Mouse (Mus musculus) hindbrain, postnatal 0 days (tissue): ENCODE measurements around the gene Slc26a11. TPM values are rescaled to one million over a fixed set of nuclear protein-coding genes. Genes with fewer than 3 reads are reported as not detected.
A peak's percentile ranks its signal among the peaks of the same experiment; 100 is the strongest.

Source experiments
- ATAC-seq: fragments of 200-750 bp; cut with Nextera tagmentation; 2 replicates; pipeline ENCODE4 v1.8.0; 2017; ENCODE audit warnings: mild to moderate bottlenecking, moderate TSS enrichment, moderate library complexity
- DNase-seq: peaks from one replicate; pipeline ENCODE4 v3.0.0-alpha.2; 2015; ENCODE audit warnings: low spot score
- H3K27ac ChIP-seq: fragments of 300-500 bp; sonication (generic); 2 replicates; pipeline ENCODE4 v1.5.1; 2014; ENCODE audit warnings: mild to moderate bottlenecking
- H3K27me3 ChIP-seq: fragments of 300-500 bp; sonication (generic); 2 replicates; pipeline ENCODE4 v1.6.1; 2014; ENCODE audit warnings: low read length, mixed read lengths; ENCODE audit not compliant: insufficient read depth
- H3K36me3 ChIP-seq: fragments of 300-500 bp; sonication (generic); 2 replicates; pipeline ENCODE4 v1.6.1; 2014; ENCODE audit warnings: low read length, mixed read lengths; ENCODE audit not compliant: insufficient read depth
- H3K4me1 ChIP-seq: fragments of 300-500 bp; sonication (generic); 2 replicates; pipeline ENCODE4 v1.6.1; 2014; ENCODE audit warnings: antibody characterized with exemption, low read length, mixed read lengths; ENCODE audit not compliant: insufficient read depth
- H3K4me2 ChIP-seq: fragments of 300-500 bp; sonication (generic); 2 replicates; pipeline ENCODE4 v1.6.1; 2014; ENCODE audit warnings: low read depth, mild to moderate bottlenecking, low read length, moderate library complexity, mixed read lengths
- H3K4me3 ChIP-seq: fragments of 300-500 bp; sonication (generic); 2 replicates; pipeline ENCODE4 v1.5.1; 2014; ENCODE audit warnings: low read length
- H3K9ac ChIP-seq: fragments of 300-500 bp; sonication (generic); replicated peaks from 2 replicates; pipeline ENCODE4 v1.6.1; 2014; ENCODE audit warnings: mild to moderate bottlenecking, low read length, moderate library complexity, mixed read lengths
- H3K9me3 ChIP-seq: fragments of 300-500 bp; sonication (generic); 2 replicates; pipeline ENCODE4 v1.6.1; 2016; ENCODE audit warnings: low read length, mixed read lengths
- CTCF ChIP-seq: IDR thresholded peaks from 2 replicates; pipeline ENCODE4 v1.5.1; 2016; ENCODE audit warnings: antibody characterized with exemption, control low read depth, low read depth
- WGBS: fragments of 180-500 bp; shearing (Covaris S2); extraction: QIAGEN DNeasy Blood & Tissue Kit; methylation state at CpG from one replicate; pipeline ENCODE4 v1.1.7; 2014; 5-methylcytosine and 5-hydroxymethylcytosine counted together
- polyA plus RNA-seq: library from polyadenylated mRNA; unstranded; fragments of >200 nt; fragmentation: Nextera tagmentation; extraction: Ambion mirVana; gene quantifications from 2 replicates; pipeline ENCODE4 v1.2.1, GENCODE M21; 2015
- total RNA-seq: library from RNA; depleted of rRNA; stranded (reverse); fragments of >200 nt; gene quantifications from 2 replicates; pipeline ENCODE4 v1.2.3, GENCODE M21; 2014

The Slc26a11 gene
- total and polyA plus RNA-seq, 2 experiments from 2014 or later = 5.7 to 6.7 TPM

DNA sequence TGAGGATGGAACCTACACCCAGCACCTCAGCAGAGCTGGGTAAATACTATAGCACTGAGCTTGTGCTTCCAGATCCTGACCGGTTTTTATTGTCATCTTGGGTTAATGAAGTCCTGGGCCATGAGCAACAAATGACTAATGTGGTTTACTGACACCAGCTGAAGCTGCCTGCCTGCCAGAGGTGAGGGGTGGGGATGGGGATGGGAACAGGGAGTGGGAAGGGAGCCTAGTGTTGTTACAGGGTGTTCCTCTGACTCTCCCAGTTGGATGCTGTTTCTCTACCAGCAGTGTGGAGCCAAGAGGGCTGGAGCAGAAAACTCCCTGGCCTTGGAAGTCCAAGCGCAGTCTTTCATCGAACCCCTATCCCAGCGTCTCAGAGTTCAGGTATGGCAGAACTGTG lies 38.6 kb upstream of the Slc26a11 start:
- Histone ChIP-seq H3K9ac (no peak overlapping the region), H3K27ac (no peak overlapping the region), H3K4me3 (no peak overlapping the region), H3K27me3 (no peaks in the 10 kb centered on the region), H3K4me1 (no peaks in the 10 kb centered on the region), H3K36me3 (no peaks in the 10 kb centered on the region), H3K9me3 (no peaks in the 10 kb centered on the region), H3K4me2 (no peak overlapping the region)
- ATAC-seq = no peak
- WGBS = 75% methylated on average over 4 of the region's 4 CpGs
- no peak for DNase-seq
- TF ChIP-seq CTCF = no peak

DNA sequence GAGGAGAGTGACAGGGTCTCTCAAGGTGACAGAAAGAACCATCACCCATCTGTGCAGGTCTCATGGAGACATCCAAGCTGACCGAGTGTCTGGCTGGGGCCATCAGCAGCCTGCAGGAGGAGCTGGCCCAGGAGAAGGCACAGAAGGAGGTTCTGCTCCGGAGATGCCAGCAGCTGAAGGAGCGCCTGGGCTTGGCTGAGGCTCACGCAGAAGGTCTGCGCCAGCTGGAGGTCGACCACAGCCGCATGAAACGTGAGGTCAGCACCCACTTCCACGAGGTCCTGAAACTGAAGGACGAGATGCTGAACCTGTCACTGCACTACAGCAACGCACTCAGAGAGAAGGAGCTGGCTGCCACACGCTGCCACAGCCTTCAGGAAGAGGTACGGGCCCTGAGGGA lies 32.8 kb upstream of the Slc26a11 start:
- Histone ChIP-seq H3K9ac (no peak overlapping the region), H3K27ac (no peak overlapping the region), H3K27me3 (no peaks in the 10 kb centered on the region), H3K4me1 (no peaks in the 10 kb centered on the region), H3K9me3 (no peaks in the 10 kb centered on the region), H3K4me2 (no peak overlapping the region), H3K36me3 (no peaks in the 10 kb centered on the region), H3K4me3 (no peak overlapping the region)
- no peak for ATAC-seq
- WGBS = 79% methylated on average over 13 of the region's 13 CpGs
- DNase-seq = no peak
- no peak for TF ChIP-seq CTCF

DNA sequence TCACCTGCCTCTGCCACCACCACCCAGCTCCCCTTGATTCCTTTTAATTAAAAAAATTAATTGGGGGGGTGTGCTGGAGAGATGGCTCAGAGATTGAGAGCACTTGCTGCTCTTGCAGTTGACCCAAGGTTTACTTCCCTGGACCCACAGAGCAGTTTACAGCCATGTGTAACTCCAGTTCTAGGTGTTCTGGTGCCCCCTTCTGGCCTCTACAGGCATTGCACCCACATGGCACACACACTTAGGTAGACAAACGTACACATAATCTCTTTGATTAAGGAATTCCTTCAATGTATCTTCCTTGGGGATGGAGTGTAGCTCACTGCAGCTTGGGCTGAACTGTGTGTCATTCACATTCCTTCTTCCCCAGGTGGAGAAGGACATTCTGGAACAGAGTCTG lies 30.3 kb upstream of the Slc26a11 start:
- WGBS = 81% methylated on average over 1 of the region's 1 CpGs
- Histone ChIP-seq H3K27me3 (no peaks in the 10 kb centered on the region), H3K4me3 (no peak overlapping the region), H3K27ac (no peak overlapping the region), H3K9me3 (no peaks in the 10 kb centered on the region), H3K9ac (no peak overlapping the region), H3K36me3 (no peaks in the 10 kb centered on the region), H3K4me2 (no peak overlapping the region), H3K4me1 (no peaks in the 10 kb centered on the region)
- TF ChIP-seq CTCF = peak; percentile 34
- ATAC-seq (no peak), DNase-seq (no peak)

DNA sequence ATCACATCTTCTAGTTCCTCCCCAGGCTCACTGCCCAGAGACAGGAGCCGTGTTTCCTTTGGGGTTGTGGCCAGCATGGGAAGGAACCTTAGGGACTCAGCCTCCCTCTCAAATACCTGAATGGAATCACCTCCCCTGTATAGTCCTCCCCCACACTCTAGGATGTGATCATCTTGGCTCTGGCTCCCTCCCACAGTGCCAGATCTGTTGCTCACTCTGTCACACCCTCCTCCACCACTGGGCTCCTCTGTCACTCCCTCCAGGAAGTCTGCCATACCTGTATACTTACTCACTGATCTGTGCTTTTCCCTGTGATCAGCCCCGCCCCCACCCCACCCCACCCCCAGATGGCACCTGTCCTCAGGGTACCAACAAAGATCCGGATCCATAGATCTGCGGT lies 24.8 kb upstream of the Slc26a11 start:
- no peak for DNase-seq
- Histone ChIP-seq H3K9ac (no peak overlapping the region), H3K27ac (no peak overlapping the region), H3K4me3 (no peak overlapping the region), H3K27me3 (no peaks in the 10 kb centered on the region), H3K9me3 (no peaks in the 10 kb centered on the region), H3K4me1 (no peaks in the 10 kb centered on the region), H3K36me3 (no peaks in the 10 kb centered on the region), H3K4me2 (no peak overlapping the region)
- WGBS = 53% methylated on average over 4 of the region's 4 CpGs
- no peak for TF ChIP-seq CTCF
- no peak for ATAC-seq

DNA sequence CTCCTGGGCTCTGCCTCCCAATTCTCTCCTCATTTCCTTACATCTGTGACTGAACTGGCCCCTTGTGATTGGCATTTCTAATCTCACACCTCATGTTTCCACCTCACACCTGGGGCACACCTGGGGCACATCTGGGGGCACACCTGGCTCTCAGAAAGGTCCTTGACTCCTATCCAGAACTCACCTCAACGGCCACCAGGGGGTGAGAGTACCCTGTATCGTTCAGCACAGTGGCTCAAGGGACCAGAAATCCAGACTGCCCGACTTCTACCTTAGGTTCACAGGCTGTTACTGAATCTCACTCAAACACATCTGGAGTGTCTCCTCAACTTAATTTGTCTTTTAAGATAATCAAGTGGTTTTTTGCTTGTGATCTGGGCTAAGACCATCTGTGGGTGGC lies 23.4 kb upstream of the Slc26a11 start:
- Histone ChIP-seq H3K9me3 (no peaks in the 10 kb centered on the region), H3K9ac (no peak overlapping the region), H3K36me3 (no peaks in the 10 kb centered on the region), H3K27ac (no peak overlapping the region), H3K4me2 (no peak overlapping the region), H3K27me3 (no peaks in the 10 kb centered on the region), H3K4me3 (no peak overlapping the region), H3K4me1 (no peaks in the 10 kb centered on the region)
- WGBS = 48% methylated on average over 3 of the region's 3 CpGs
- DNase-seq = no peak
- TF ChIP-seq CTCF = 0 out of 2 replicates have a peak, but pooled peaks have one; percentile 10
- no peak for ATAC-seq

DNA sequence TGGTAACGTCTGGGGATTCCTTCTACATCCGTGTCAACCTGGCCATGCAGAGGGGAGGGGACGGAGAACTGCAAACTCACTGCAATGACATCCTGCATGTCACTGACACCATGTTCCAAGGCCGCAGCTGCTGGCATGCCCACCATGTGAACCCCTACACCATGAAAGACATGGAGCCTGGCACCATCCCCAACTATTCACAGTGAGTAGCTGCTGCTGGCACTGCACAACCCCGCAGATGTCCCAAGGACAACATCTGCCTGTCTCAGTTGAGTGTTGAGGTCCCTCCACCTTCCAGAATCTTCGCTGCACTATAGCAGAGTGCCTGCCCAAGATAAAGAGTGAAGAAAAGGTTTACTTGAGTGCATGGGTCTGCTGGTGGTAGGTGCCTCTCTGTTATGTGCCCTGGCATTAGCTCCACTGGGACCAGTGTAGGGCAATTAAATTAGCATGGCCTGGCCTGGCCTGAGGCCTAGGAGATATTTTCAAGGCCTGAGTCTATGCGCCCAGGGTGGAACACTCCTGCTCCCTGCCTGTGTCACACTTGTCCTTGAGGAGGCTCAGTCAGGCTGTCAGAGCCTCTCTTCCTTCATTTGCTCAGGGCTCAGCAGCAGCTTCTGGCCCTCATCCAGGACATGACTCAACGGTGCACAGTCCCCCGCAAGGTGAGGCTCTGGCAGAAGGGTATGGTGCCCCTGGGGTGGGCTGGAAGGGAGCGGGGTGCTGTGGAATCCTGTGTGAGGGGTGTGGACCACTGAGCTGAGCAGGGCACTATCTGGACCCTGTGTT lies 16.9 kb upstream of the Slc26a11 start:
- Histone ChIP-seq H3K4me1 (no peaks in the 10 kb centered on the region), H3K27ac (no peak overlapping the region), H3K36me3 (no peaks in the 10 kb centered on the region), H3K9ac (no peak overlapping the region), H3K9me3 (no peaks in the 10 kb centered on the region), H3K4me2 (no peak overlapping the region), H3K27me3 (no peaks in the 10 kb centered on the region), H3K4me3 (no peak overlapping the region)
- peak; percentile 49; the same call in 1 of the 2 replicates for ATAC-seq
- no peak for DNase-seq
- WGBS = 77% methylated on average over 10 of the region's 10 CpGs
- TF ChIP-seq CTCF = no peak

DNA sequence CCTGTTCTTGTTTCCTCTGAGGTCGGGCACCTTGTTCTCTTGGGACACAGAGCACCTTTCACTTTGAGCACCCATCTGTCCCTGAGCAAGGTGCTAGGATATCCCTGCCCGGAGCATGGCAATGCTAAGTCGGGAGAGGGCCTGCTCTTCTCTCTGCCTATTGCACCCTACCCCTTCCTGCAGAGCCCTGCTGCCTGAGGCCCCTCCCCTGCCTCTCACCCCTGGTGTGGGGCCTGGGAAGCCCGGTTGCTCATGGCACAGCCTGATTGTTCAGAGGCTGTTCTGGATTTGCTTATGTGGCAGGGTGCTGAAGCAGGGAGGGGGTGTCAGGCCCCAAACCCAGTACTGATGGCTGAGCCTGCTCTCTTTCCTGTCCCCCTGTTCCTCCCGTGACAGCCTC lies 16.2 kb upstream of the Slc26a11 start:
- Histone ChIP-seq H3K27me3 (no peaks in the 10 kb centered on the region), H3K36me3 (no peaks in the 10 kb centered on the region), H3K27ac (no peak overlapping the region), H3K4me3 (no peak overlapping the region), H3K4me2 (no peak overlapping the region), H3K4me1 (no peaks in the 10 kb centered on the region), H3K9ac (no peak overlapping the region), H3K9me3 (no peaks in the 10 kb centered on the region)
- ATAC-seq (no peak; the same call in 1 of the 2 replicates), DNase-seq (no peak)
- no peak for TF ChIP-seq CTCF
- WGBS = 49% methylated on average over 5 of the region's 5 CpGs
